Mouse (Mus musculus) C2C12 (cell line): ENCODE measurements around the gene Dcaf7. TPM values are rescaled to one million over a fixed set of nuclear protein-coding genes. Genes with fewer than 3 reads are reported as not detected.

Experiments used
- H3K27me3 ChIP-seq: one replicate; pipeline ENCODE4 v1.6.1; 2011; ENCODE audit not compliant: control insufficient read depth, insufficient read depth, insufficient read length
- H3K36me3 ChIP-seq: one replicate; pipeline ENCODE4 v1.6.1; 2011; ENCODE audit not compliant: control insufficient read depth, insufficient read depth
- H3K4me3 ChIP-seq: one replicate; pipeline ENCODE4 v1.5.1; 2011; ENCODE audit warnings: mild to moderate bottlenecking, control low read depth; ENCODE audit not compliant: poor library complexity, insufficient read depth, severe bottlenecking
- H3K79me2 ChIP-seq: one replicate; pipeline ENCODE4 v1.6.1; 2011; ENCODE audit not compliant: control insufficient read depth, insufficient read depth
- H3K79me3 ChIP-seq: one replicate; pipeline ENCODE4 v1.6.1; 2011; ENCODE audit warnings: low read depth, control low read depth
- H3ac ChIP-seq: one replicate; pipeline ENCODE3; 2011; ENCODE audit warnings: low read depth; ENCODE audit not compliant: control insufficient read depth, insufficient read length
- CEBPB ChIP-seq: IDR thresholded peaks from one replicate; pipeline ENCODE4 v1.6.1; 2011; ENCODE audit warnings: low read depth, mild to moderate bottlenecking, control low read depth, moderate library complexity
- CTCF ChIP-seq: IDR thresholded peaks from one replicate; pipeline ENCODE4 v1.5.1; 2011; ENCODE audit not compliant: control insufficient read depth, insufficient read depth, insufficient read length
- FOSL1 ChIP-seq: IDR thresholded peaks from one replicate; pipeline ENCODE4 v1.8.0; 2011; ENCODE audit warnings: mild to moderate bottlenecking, low read length; ENCODE audit not compliant: poor library complexity, insufficient read depth, severe bottlenecking
- MAX ChIP-seq: IDR thresholded peaks from one replicate; pipeline ENCODE4 v1.6.1; 2011; ENCODE audit warnings: mild to moderate bottlenecking, control low read depth
- MYOD1 ChIP-seq: IDR thresholded peaks from one replicate; pipeline ENCODE4 v1.6.1; 2011; ENCODE audit warnings: low read depth; ENCODE audit not compliant: control insufficient read depth, insufficient read length
- MYOG ChIP-seq: IDR thresholded peaks from one replicate; pipeline ENCODE4 v1.6.1; 2011; ENCODE audit not compliant: control insufficient read depth, insufficient read length; ENCODE audit errors: extremely low read depth
- USF1 ChIP-seq: IDR thresholded peaks from one replicate; pipeline ENCODE4 v1.6.1; 2011; ENCODE audit warnings: low read depth, mild to moderate bottlenecking, control low read depth, moderate library complexity
- polyA plus RNA-seq: library from polyadenylated mRNA; unstranded; fragments of >200 nt; fragmentation: generic; extraction: Trizol; gene quantifications from one replicate; pipeline ENCODE4 v1.2.1, GENCODE M21; 2012; ENCODE audit warnings: missing spikeins

Dcaf7 gene
- polyA plus RNA-seq, 1 experiment, result 35.2 TPM

GRCm38 (mm10) chr11:106000062-106000461, 36.6 kb upstream of the Dcaf7 start:
- no peaks in the 10 kb centered on the region for H3K36me3 ChIP-seq
- peaks cover 48% of the 10 kb centered on the region for H3K27me3 ChIP-seq
- H3K79me3 ChIP-seq, result no peaks in the 10 kb centered on the region
- no peak overlapping the region for H3ac ChIP-seq
- TF ChIP-seq USF1 (no peak), CTCF (no peak), MYOD1 (no peak), MYOG (no peak)
- H3K79me2 ChIP-seq, result no peaks in the 10 kb centered on the region
- H3K4me3 ChIP-seq, result no peak overlapping the region

- TF ChIP-seq USF1 (no peak), CTCF (no peak), MYOG (no peak), MYOD1 (no peak), FOSL1 (no peak), MAX (no peak), CEBPB (no peak)
- no peaks in the 10 kb centered on the region for H3K79me2 ChIP-seq
- H3ac ChIP-seq, result no peak overlapping the region
- H3K27me3 ChIP-seq, result peaks cover 37% of the 10 kb centered on the region
- no peak overlapping the region for H3K4me3 ChIP-seq
- no peaks in the 10 kb centered on the region for H3K36me3 ChIP-seq
- H3K79me3 ChIP-seq, result no peaks in the 10 kb centered on the region
Measured at GRCm38 (mm10) chr11:106001718-106002117, 35.0 kb upstream of the Dcaf7 start.

- TF ChIP-seq USF1, result no peak
- TF ChIP-seq MAX, result no peak
- no peak for TF ChIP-seq CEBPB
- no peak for TF ChIP-seq FOSL1
- TF ChIP-seq MYOG, result no peak
- no peak for TF ChIP-seq MYOD1
- no peak for TF ChIP-seq CTCF
- H3ac ChIP-seq, result no peak overlapping the region
- H3K27me3 ChIP-seq, result peaks cover 31% of the 10 kb centered on the region
- no peak overlapping the region for H3K4me3 ChIP-seq
- no peaks in the 10 kb centered on the region for H3K79me2 ChIP-seq
- H3K79me3 ChIP-seq, result no peaks in the 10 kb centered on the region
- no peaks in the 10 kb centered on the region for H3K36me3 ChIP-seq
Measured at GRCm38 (mm10) chr11:106004576-106004975, 32.1 kb upstream of the Dcaf7 start.

GRCm38 (mm10) chr11:106005970-106006369, 30.7 kb upstream of the Dcaf7 start:
- no peak overlapping the region for H3ac ChIP-seq
- H3K79me2 ChIP-seq, result no peaks in the 10 kb centered on the region
- H3K36me3 ChIP-seq, result no peaks in the 10 kb centered on the region
- H3K27me3 ChIP-seq, result peaks cover 42% of the 10 kb centered on the region
- no peaks in the 10 kb centered on the region for H3K79me3 ChIP-seq
- TF ChIP-seq CTCF, result no peak
- TF ChIP-seq USF1, result no peak
- no peak for TF ChIP-seq MYOD1
- no peak for TF ChIP-seq FOSL1
- no peak for TF ChIP-seq MAX
- no peak for TF ChIP-seq MYOG
- no peak for TF ChIP-seq CEBPB
- H3K4me3 ChIP-seq, result no peak overlapping the region

GRCm38 (mm10) chr11:106007821-106008220, 28.9 kb upstream of the Dcaf7 start, which contains the start of gene Kcnh6:
Kcnh6 (plus strand) TSS chr11:106008124.
- Histone ChIP-seq H3K27me3 (peaks cover 52% of the 10 kb centered on the region), H3K4me3 (no peak within 1 kb of the TSS), H3K36me3 (no peaks in the 10 kb centered on the region), H3ac (peak within 1 kb of the TSS; percentile 50), H3K79me2 (no peaks in the 10 kb centered on the region), H3K79me3 (no peaks in the 10 kb centered on the region)
- TF ChIP-seq MAX, result peak; percentile 84
- no peak for TF ChIP-seq CEBPB
- no peak for TF ChIP-seq MYOG

GRCm38 (mm10) chr11:106012711-106013110, 24.0 kb upstream of the Dcaf7 start:
- no peaks in the 10 kb centered on the region for H3K79me2 ChIP-seq
- H3K36me3 ChIP-seq, result no peaks in the 10 kb centered on the region
- no peaks in the 10 kb centered on the region for H3K79me3 ChIP-seq
- H3K27me3 ChIP-seq, result peaks cover 81% of the 10 kb centered on the region
- H3ac ChIP-seq, result no peak overlapping the region
- TF ChIP-seq USF1 (no peak), MAX (no peak), MYOD1 (no peak), FOSL1 (no peak), CEBPB (no peak), CTCF (no peak), MYOG (no peak)
- no peak overlapping the region for H3K4me3 ChIP-seq
